Comparison of ENCODE assay signal across 15 mouse cellular contexts in genomic region chr19:11977363-11977762, GRCm38 (mm10). TPM values are rescaled to one million over a fixed set of nuclear protein-coding genes. Genes with fewer than 3 reads are reported as not detected.
A peak's percentile ranks its signal among the peaks of the same experiment; 100 is the strongest.
DNase-seq lines count a peak whose midpoint lies in the region; ATAC-seq and TF ChIP-seq lines count a peak whose summit lies in the region.
"Had no signal": no experiment of that assay in that cellular context is flagged by ENCODE, and none has a peak within 500 bp of the region (broad histone marks: within the 10 kb centered on the region; RNA-seq: fewer than 3 reads in every experiment).

No protein-coding gene starts in this region.

- H3K36me3 ChIP-seq in heart, embryonic 11.5 days (ENCODE audit: control insufficient read depth, insufficient read depth, low read length), result peaks cover 54% of the 10 kb centered on the region
- peaks cover 48% of the 10 kb centered on the region for H3K36me3 ChIP-seq in intestine, embryonic 15.5 days
- H3K36me3 ChIP-seq in stomach, postnatal 0 days (ENCODE audit: control insufficient read depth, insufficient read depth, low read length), result peaks cover 42% of the 10 kb centered on the region

- no peaks in the 10 kb centered on the region for H3K9me3 ChIP-seq in heart, embryonic 11.5 days (replicated peaks; ENCODE audit: control insufficient read depth, low read length)
- H3K9me3 ChIP-seq in intestine, embryonic 15.5 days, result no peaks in the 10 kb centered on the region
- no peaks in the 10 kb centered on the region for H3K9me3 ChIP-seq in stomach, postnatal 0 days (ENCODE audit: control insufficient read depth, low read length)
- H3K9me3 ChIP-seq: embryonic facial prominence, embryonic 10.5 days; forebrain, embryonic 10.5 days; limb, embryonic 13.5 days had no signal

- no peak overlapping the region for H3K9ac ChIP-seq in heart, embryonic 11.5 days (ENCODE audit: low read depth, low read length)
- H3K9ac ChIP-seq in intestine, embryonic 15.5 days, result no peak overlapping the region
- no peak overlapping the region for H3K9ac ChIP-seq in stomach, postnatal 0 days (ENCODE audit: low read length)
- H3K9ac ChIP-seq: limb, embryonic 13.5 days had no signal

- H3K4me2 ChIP-seq in heart, embryonic 11.5 days, result no peak overlapping the region
- H3K4me2 ChIP-seq in intestine, embryonic 15.5 days (replicated peaks), result no peak overlapping the region
- no peak overlapping the region for H3K4me2 ChIP-seq in stomach, postnatal 0 days (replicated peaks; ENCODE audit: low read depth)
- H3K4me2 ChIP-seq: limb, embryonic 13.5 days had no signal

- H3K4me1 ChIP-seq in heart, embryonic 11.5 days (ENCODE audit: control insufficient read depth, insufficient read depth, low read length), result no peaks in the 10 kb centered on the region
- peaks cover 15% of the 10 kb centered on the region for H3K4me1 ChIP-seq in lung, adult 2 months (ENCODE audit: control insufficient read depth, insufficient read depth, low read length)
- no peaks in the 10 kb centered on the region for H3K4me1 ChIP-seq in intestine, embryonic 15.5 days (replicated peaks)
- H3K4me1 ChIP-seq in stomach, postnatal 0 days (replicated peaks; ENCODE audit: control insufficient read depth, insufficient read depth), result no peaks in the 10 kb centered on the region
- H3K4me1 ChIP-seq: embryonic facial prominence, embryonic 10.5 days; forebrain, embryonic 10.5 days had no signal

- no peak overlapping the region for H3K27ac ChIP-seq in heart, embryonic 11.5 days (ENCODE audit: low read depth, low read length)
- no peak overlapping the region for H3K27ac ChIP-seq in intestine, embryonic 15.5 days
- no peak overlapping the region for H3K27ac ChIP-seq in stomach, postnatal 0 days (replicated peaks)
- H3K27ac ChIP-seq: embryonic facial prominence, embryonic 10.5 days; forebrain, embryonic 10.5 days; limb, embryonic 13.5 days had no signal

- DNase-seq in heart, adult 8-10 months (ENCODE audit: low spot score), result peak; percentile 29
- DNase-seq in lung, postnatal 36 days, result peak; percentile 40
- DNase-seq in lung, adult 2 months, result no peak
- DNase-seq in stomach, postnatal 0 days (ENCODE audit: low spot score), result peak; percentile 33
- no peak for DNase-seq in urinary bladder, adult 2 months (ENCODE audit: low spot score)
- no peak for DNase-seq in layer of hippocampus, postnatal 25 days (ENCODE audit: extremely low spot score in 1 of 2, low spot score in 1 of 2)
- DNase-seq: cerebellum, adult 8-10 months; gastrocnemius, postnatal 10 days had no signal

- no peaks in the 10 kb centered on the region for H3K27me3 ChIP-seq in heart, embryonic 11.5 days (ENCODE audit: control insufficient read depth, insufficient read depth, low read length)
- no peaks in the 10 kb centered on the region for H3K27me3 ChIP-seq in intestine, embryonic 15.5 days (replicated peaks)
- no peaks in the 10 kb centered on the region for H3K27me3 ChIP-seq in stomach, postnatal 0 days (ENCODE audit: control insufficient read depth, insufficient read depth, low read length)
- H3K27me3 ChIP-seq: limb, embryonic 13.5 days had no signal

- WGBS in heart, embryonic 11.5 days (ENCODE audit: insufficient replicate concordance), result 72% methylated on average over 5 of the region's 5 CpGs
- WGBS in lung, adult 2 months, result 59% methylated on average over 5 of the region's 5 CpGs
- 77% methylated on average over 5 of the region's 5 CpGs for WGBS in intestine, embryonic 15.5 days
- WGBS in stomach, postnatal 0 days, result 76% methylated on average over 5 of the region's 5 CpGs

- no peak for TF ChIP-seq EP300 in stomach, postnatal 0 days (optimal IDR thresholded peaks at IDR 0.05)

- TF ChIP-seq POLR2A in lung, adult 2 months (IDR thresholded peaks at IDR 0.05; ENCODE audit: borderline replicate concordance, extremely low read depth, low read depth, low read length), result no peak

- no peak for TF ChIP-seq CTCF in lung, adult 2 months (IDR thresholded peaks at IDR 0.05; ENCODE audit: insufficient read depth, low read length)
- no peak for TF ChIP-seq CTCF in stomach, postnatal 0 days (IDR thresholded peaks at IDR 0.05; ENCODE audit: low read depth)

- ATAC-seq in heart, embryonic 11.5 days (replicated peaks; ENCODE audit: insufficient number of reproducible peaks, low FRiP score, low TSS enrichment), result no peak
- ATAC-seq in intestine, embryonic 15.5 days, result 0 out of 2 replicates have a peak, but pooled peaks have one; percentile 34
- peak; percentile 65 for ATAC-seq in stomach, postnatal 0 days (ENCODE audit: low FRiP score, low TSS enrichment)
- ATAC-seq: CD4-positive, CD25-positive, alpha-beta regulatory T cell, adult 4 months; hindbrain, embryonic 16.5 days had no signal

- no peak overlapping the region for H3K4me3 ChIP-seq in heart, embryonic 11.5 days (ENCODE audit: low read depth, low read length)
- no peak overlapping the region for H3K4me3 ChIP-seq in lung, adult 2 months (replicated peaks; ENCODE audit: extremely low read depth, low read depth, low read length)
- H3K4me3 ChIP-seq in intestine, embryonic 15.5 days (replicated peaks), result no peak overlapping the region
- H3K4me3 ChIP-seq in stomach, postnatal 0 days (ENCODE audit: low read depth, low read length), result no peak overlapping the region
- H3K4me3 ChIP-seq: embryonic facial prominence, embryonic 10.5 days; forebrain, embryonic 10.5 days; limb, embryonic 13.5 days had no signal

RNA-seq across cellular contexts. Expression of gene Osbp, which starts 11.6 kb away (rescaled TPM):
- 100 to 1,000 TPM in 1 of 4 experiments, 10 to 100 TPM in 3; 90.7 to 106 (median 95.9) TPM for total RNA-seq in heart, adult 8-10 months (2022)
- polyA plus RNA-seq in heart, embryonic 11.5 days (2014; fragmentation: Nextera tagmentation; extraction: Ambion mirVana), result 8.6 and 11.8 TPM in 2 replicates
- polyA plus RNA-seq in lung, adult 2 months (2012; rRNA removed), result 14.0 and 23.4 TPM in 2 replicates
- polyA plus RNA-seq in intestine, embryonic 15.5 days (2015; fragmentation: Nextera tagmentation; extraction: Ambion mirVana), result 4.2 and 4.4 TPM in 2 replicates
- 4.3 and 4.5 TPM in 2 replicates for polyA plus RNA-seq in stomach, postnatal 0 days (2015; fragmentation: Nextera tagmentation; extraction: Ambion mirVana)
- polyA plus RNA-seq in urinary bladder, adult 2 months (2012; rRNA removed), result 33.2 and 35.0 TPM in 2 replicates
- 10 to 100 TPM; 52.9 to 54.8 TPM for total RNA-seq in layer of hippocampus, postnatal 25 days (2021)

Comparison
In these comparisons a context has a peak if more than half of its experiments do, and no peak if none do; other contexts are left out.
1. DNase-seq: peak in heart, adult 8-10 months (single experiment), lung, postnatal 36 days (single experiment) and stomach, postnatal 0 days (single experiment); none in lung, adult 2 months (single experiment), urinary bladder, adult 2 months (single experiment) and layer of hippocampus, postnatal 25 days (0 of 2).